Mouse (Mus musculus) sigmoid colon, adult 10 weeks (tissue): ENCODE results near the gene Galt. TPM values are rescaled to one million over a fixed set of nuclear protein-coding genes. Genes with fewer than 3 reads are reported as not detected.

Source experiments
- polyA plus RNA-seq: library from polyadenylated mRNA; stranded (reverse); fragments of 350-450 nt; fragmentation: Illumina TruSeq; extraction: RNeasy Lipid Tissue Mini Kit (QIAGEN cat#74804); gene quantifications from one replicate; pipeline ENCODE4 v1.2.3, GENCODE M21; 2014; ENCODE audit warnings: low read depth, low replicate concordance

Gene Galt
- polyA plus RNA-seq: 1.5 TPM

GRCm38 (mm10) chr4:41754797-41755337 is at the start of gene Galt:
Gene Galt, plus strand, starts transcription at chr4:41755228.

GRCm38 (mm10) chr4:41713197-41714067 is 41.6 kb upstream of the Galt start, which contains the start of gene Rpp25l:
Gene Rpp25l, minus strand, starts transcription at chr4:41713534.

GRCm38 (mm10) chr4:41722918-41723351 is 32.1 kb upstream of the Galt start, which contains the start of gene Dctn3:
Gene Dctn3, minus strand, starts transcription at chr4:41723170.

GRCm38 (mm10) chr4:41731052-41731765 is 23.8 kb upstream of the Galt start, which contains the start of gene Arid3c:
Gene Arid3c, minus strand, starts transcription at chr4:41731142.

GRCm38 (mm10) chr4:41755338-41756305 is 594 bp downstream of the Galt start, which contains the start of gene Sigmar1:
Gene Sigmar1, minus strand, starts transcription at chr4:41756157.

GRCm38 (mm10) chr4:41774002-41774401 is 19.0 kb downstream of the Galt start, which contains the start of gene Ccl27a:
Gene Ccl27a, minus strand, starts transcription at chr4:41774247.

Other genes with a start within 250 kb of the Galt start
- not detected for gene 1110017D15Rik, start 237.9 kb upstream of the Galt start, polyA plus RNA-seq
- gene Fam219a, start 185.7 kb upstream of the Galt start, polyA plus RNA-seq: 1.6 TPM
- gene Dnaic1, start 185.5 kb upstream of the Galt start, polyA plus RNA-seq: not detected
- gene Enho, start 114.9 kb upstream of the Galt start, polyA plus RNA-seq: not detected
- not detected for gene Cntfr, start 58.1 kb upstream of the Galt start, polyA plus RNA-seq
- gene Il11ra1, start 55.2 kb upstream of the Galt start, polyA plus RNA-seq: 12.3 TPM
- 0.57 TPM for gene Rpp25l, start 41.7 kb upstream of the Galt start, polyA plus RNA-seq
- 38.7 TPM for gene Dctn3, start 32.1 kb upstream of the Galt start, polyA plus RNA-seq
- gene Arid3c, start 24.1 kb upstream of the Galt start, polyA plus RNA-seq: not detected
- 46.4 TPM for gene Sigmar1, start 929 bp downstream of the Galt start, polyA plus RNA-seq
- 7.8 TPM for gene Ccl27a, start 19.0 kb downstream of the Galt start, polyA plus RNA-seq
- gene Gm21541, start 148.4 kb downstream of the Galt start, polyA plus RNA-seq: not detected
- gene Gm20878, start 186.3 kb downstream of the Galt start, polyA plus RNA-seq: 2.0 TPM
- gene Fam205a4, start 210.8 kb downstream of the Galt start, polyA plus RNA-seq: 0.16 TPM